Mouse (Mus musculus): ENCODE measurements around the gene S100a1. TPM values are rescaled to one million over a fixed set of nuclear protein-coding genes. Genes with fewer than 3 reads are reported as not detected.

The S100a1 gene
- 36.3 and 42.0 TPM in 2 replicates for polyA plus RNA-seq (2012; rRNA removed)

GRCm38 (mm10) chr3:90513796-90514590 is at the start of gene S100a1, which contains the start of gene S100a13:
Gene S100a1, minus strand, starts transcription at chr3:90514392.
Gene S100a13, plus strand, starts transcription at chr3:90514435.

GRCm38 (mm10) chr3:90560008-90560628 is 45.9 kb upstream of the S100a1 start, which contains the start of gene S100a3:
Gene S100a3, plus strand, starts transcription at chr3:90560578.

GRCm38 (mm10) chr3:90537141-90537904 is 23.1 kb upstream of the S100a1 start, which contains the start of gene S100a16:
Gene S100a16, plus strand, starts transcription at chr3:90537254.

GRCm38 (mm10) chr3:90526580-90526979 is 12.4 kb upstream of the S100a1 start, which contains the start of gene S100a14:
Gene S100a14, plus strand, starts transcription at chr3:90526856.

GRCm38 (mm10) chr3:90508950-90509746 is 5.0 kb downstream of the S100a1 start, which contains the start of gene Chtop:
Gene Chtop, minus strand, starts transcription at chr3:90509498.

GRCm38 (mm10) chr3:90490696-90491256 is 23.4 kb downstream of the S100a1 start, which contains the start of gene Snapin:
Gene Snapin, minus strand, starts transcription at chr3:90491033.

GRCm38 (mm10) chr3:90475831-90476611 is 38.2 kb downstream of the S100a1 start, which contains the start of gene Ilf2:
Gene Ilf2, plus strand, starts transcription at chr3:90476126.

GRCm38 (mm10) chr3:90465686-90466310 is 48.4 kb downstream of the S100a1 start, which contains the start of gene Npr1:
Gene Npr1, minus strand, starts transcription at chr3:90465866.

Other genes with a start within 250 kb of the S100a1 start
- gene Dennd4b, start 249.2 kb downstream of the S100a1 start, polyA plus RNA-seq (2012; rRNA removed) = 25.3 and 25.9 TPM in 2 replicates
- gene Gatad2b, start 221.2 kb downstream of the S100a1 start, polyA plus RNA-seq (2012; rRNA removed) = 24.3 and 31.8 TPM in 2 replicates
- gene Slc27a3, start 124.5 kb downstream of the S100a1 start, polyA plus RNA-seq (2012; rRNA removed) = 52.9 and 54.6 TPM in 2 replicates
- gene Ints3, start 80.8 kb downstream of the S100a1 start, polyA plus RNA-seq (2012; rRNA removed) = 53.9 and 55.9 TPM in 2 replicates
- gene Npr1, start 48.5 kb downstream of the S100a1 start, polyA plus RNA-seq (2012; rRNA removed) = 5.7 and 6.3 TPM in 2 replicates
- gene Ilf2, start 38.3 kb downstream of the S100a1 start, polyA plus RNA-seq (2012; rRNA removed) = 168 and 169 TPM in 2 replicates
- gene Snapin, start 23.4 kb downstream of the S100a1 start, polyA plus RNA-seq (2012; rRNA removed) = 46.0 and 48.7 TPM in 2 replicates
- 200 and 201 TPM in 2 replicates for gene Chtop, start 4.9 kb downstream of the S100a1 start, polyA plus RNA-seq (2012; rRNA removed)
- 12.6 and 13.2 TPM in 2 replicates for gene S100a13, start within 50 bp of the S100a1 start, polyA plus RNA-seq (2012; rRNA removed)
- 0.16 and 6.2 TPM in 2 replicates for gene S100a14, start 12.5 kb upstream of the S100a1 start, polyA plus RNA-seq (2012; rRNA removed)
- gene S100a16, start 22.9 kb upstream of the S100a1 start, polyA plus RNA-seq (2012; rRNA removed) = 31.4 and 33.1 TPM in 2 replicates
- 0.41 and 0.56 TPM in 2 replicates for gene S100a3, start 46.2 kb upstream of the S100a1 start, polyA plus RNA-seq (2012; rRNA removed)
- not detected in 2 replicates for gene S100a2, start 75.9 kb upstream of the S100a1 start, polyA plus RNA-seq (2012; rRNA removed)
- not detected in 2 replicates for gene Gm42674, start 87.5 kb upstream of the S100a1 start, polyA plus RNA-seq (2012; rRNA removed)
- gene S100a4, start 89.4 kb upstream of the S100a1 start, polyA plus RNA-seq (2012; rRNA removed) = 6.6 and 8.4 TPM in 2 replicates
- not detected in 2 replicates for gene S100a5, start 94.1 kb upstream of the S100a1 start, polyA plus RNA-seq (2012; rRNA removed)
- 28.5 and 123 TPM in 2 replicates for gene S100a6, start 98.5 kb upstream of the S100a1 start, polyA plus RNA-seq (2012; rRNA removed)
- 0.27 and 0.60 TPM in 2 replicates for gene S100a7a, start 139.6 kb upstream of the S100a1 start, polyA plus RNA-seq (2012; rRNA removed)
- 1.2 and 7.6 TPM in 2 replicates for gene S100a8, start 154.6 kb upstream of the S100a1 start, polyA plus RNA-seq (2012; rRNA removed)
- 3.2 and 15.0 TPM in 2 replicates for gene S100a9, start 181.3 kb upstream of the S100a1 start, polyA plus RNA-seq (2012; rRNA removed)
- gene Pglyrp4, start 212.5 kb upstream of the S100a1 start, polyA plus RNA-seq (2012; rRNA removed) = not detected in 2 replicates